Mouse (Mus musculus): Measurements from ENCODE around the gene Mboat2.

The Mboat2 gene

DNA sequence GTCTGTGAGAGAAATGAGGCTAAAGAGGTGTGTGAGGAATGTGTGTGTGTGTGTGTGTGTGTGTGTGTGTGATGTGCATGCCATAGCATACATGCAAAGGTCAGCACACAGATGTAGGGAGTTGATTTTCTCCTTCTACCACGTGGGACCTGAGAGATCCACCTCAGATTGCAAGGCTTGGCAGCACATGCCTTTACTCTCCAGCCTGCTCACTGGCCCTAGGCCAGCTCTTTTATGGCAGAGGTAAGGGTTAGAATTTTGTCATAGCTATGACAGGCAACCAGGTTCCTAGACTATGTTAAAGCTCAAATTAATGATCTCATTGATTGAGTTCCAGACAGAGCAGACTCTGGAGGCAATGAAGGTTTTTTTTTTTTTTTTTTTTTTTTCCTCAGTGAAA, 33.1 kb downstream of the Mboat2 start:
- DNase-seq (ENCODE audit: low spot score in 2 of 2): no peak

DNA sequence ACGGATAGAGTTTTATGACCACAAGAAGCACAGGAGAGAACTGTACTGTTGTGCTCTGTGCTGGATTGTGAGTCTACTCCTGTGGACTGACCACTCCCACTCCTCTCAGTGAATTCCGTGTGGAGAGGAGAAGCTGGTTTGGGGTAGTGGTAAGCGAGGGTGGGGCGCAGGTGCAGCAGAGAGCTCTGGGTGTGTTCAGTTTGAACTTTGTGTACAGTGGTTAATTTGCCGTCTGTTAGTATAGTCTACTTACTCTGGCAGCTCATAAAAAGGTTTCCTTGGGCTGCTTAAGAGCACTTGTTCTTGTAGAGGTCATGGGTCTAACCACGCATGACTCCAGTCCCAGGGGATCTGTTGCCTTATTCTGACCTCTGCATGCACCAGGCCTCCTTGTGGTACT, 36.0 kb downstream of the Mboat2 start:
- no peak for DNase-seq (ENCODE audit: low spot score in 2 of 2)

GRCm38 (mm10) chr12:24868694-24869093, 38.0 kb downstream of the Mboat2 start:
- DNase-seq (ENCODE audit: low spot score in 2 of 2): no peak

DNA sequence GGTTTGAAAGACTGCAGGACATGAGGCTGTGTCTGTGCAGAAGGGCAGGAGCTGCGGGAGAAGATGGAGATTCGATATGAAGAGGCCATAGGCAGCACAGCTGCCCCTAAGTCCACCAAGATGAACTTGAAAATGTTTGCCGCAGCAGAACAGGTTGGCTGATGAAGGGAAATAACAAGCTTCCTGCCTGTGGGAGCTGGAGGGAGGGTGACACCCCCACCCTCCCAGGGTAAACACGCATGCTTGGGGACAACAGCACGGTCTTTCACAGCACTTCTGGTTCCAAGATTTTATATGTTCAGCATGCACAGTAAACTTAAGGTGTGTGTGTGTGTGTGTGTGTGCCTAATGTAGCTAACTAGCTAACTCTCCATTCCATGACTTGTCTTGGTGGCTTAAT, 38.6 kb downstream of the Mboat2 start:
- no peak for DNase-seq (ENCODE audit: low spot score in 2 of 2)

GRCm38 (mm10) chr12:24870901-24871300, 40.2 kb downstream of the Mboat2 start:
- DNase-seq (ENCODE audit: low spot score in 2 of 2): no peak

DNA sequence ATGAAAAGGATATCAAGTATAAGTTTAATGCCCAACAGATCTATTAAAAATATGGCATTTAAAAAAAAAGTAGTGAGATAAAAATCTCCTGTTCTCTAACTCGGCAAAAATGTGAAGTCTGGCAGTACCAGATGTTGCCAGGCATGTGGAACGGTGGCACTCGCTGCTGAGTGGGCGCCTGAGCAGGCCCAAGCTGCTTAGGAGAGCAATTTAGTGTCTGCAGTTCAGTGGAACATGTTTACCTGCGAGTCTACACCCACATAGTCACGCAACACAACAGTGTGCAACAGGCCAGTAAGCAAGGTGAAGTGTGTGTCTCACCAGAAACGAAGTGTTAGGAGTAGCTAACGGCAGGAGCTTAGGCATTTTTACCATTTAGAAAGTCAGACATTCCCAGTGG, 41.6 kb downstream of the Mboat2 start:
- peak in 1 of 2 experiments; percentile 53 for DNase-seq (ENCODE audit: low spot score in 2 of 2)

GRCm38 (mm10) chr12:24872689-24873088, 42.0 kb downstream of the Mboat2 start:
- DNase-seq (ENCODE audit: low spot score in 2 of 2): no peak

GRCm38 (mm10) chr12:24875908-24876307, 45.2 kb downstream of the Mboat2 start:
- DNase-seq (ENCODE audit: low spot score in 2 of 2): no peak

DNA sequence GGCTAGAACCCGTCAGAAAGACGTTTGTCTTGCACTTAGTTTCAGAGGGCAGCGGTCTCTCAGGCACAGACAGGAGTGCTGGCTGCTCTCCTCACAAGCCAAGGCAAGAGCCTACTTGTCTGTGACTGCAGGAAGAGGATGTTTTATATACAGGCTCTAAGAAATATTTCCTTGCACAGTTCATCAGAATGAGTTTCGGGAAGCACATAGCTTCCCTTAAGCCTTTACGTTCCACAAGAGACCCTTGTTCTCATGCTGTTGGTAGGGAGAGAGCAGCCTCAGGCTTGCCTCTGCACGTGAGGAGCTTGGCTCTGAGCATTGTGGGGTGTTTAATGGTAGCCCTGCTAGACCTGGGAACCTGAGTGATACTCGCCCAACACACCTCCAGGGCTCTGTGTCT, 46.6 kb downstream of the Mboat2 start:
- no peak for DNase-seq (ENCODE audit: low spot score in 2 of 2)

- DNase-seq (ENCODE audit: low spot score in 2 of 2): no peak
These were observed 47.4 kb downstream of the Mboat2 start for GRCm38 (mm10) chr12:24878090-24878489.

GRCm38 (mm10) chr12:24878735-24879362, 48.2 kb downstream of the Mboat2 start:
- DNase-seq (ENCODE audit: low spot score in 2 of 2): no peak

DNA sequence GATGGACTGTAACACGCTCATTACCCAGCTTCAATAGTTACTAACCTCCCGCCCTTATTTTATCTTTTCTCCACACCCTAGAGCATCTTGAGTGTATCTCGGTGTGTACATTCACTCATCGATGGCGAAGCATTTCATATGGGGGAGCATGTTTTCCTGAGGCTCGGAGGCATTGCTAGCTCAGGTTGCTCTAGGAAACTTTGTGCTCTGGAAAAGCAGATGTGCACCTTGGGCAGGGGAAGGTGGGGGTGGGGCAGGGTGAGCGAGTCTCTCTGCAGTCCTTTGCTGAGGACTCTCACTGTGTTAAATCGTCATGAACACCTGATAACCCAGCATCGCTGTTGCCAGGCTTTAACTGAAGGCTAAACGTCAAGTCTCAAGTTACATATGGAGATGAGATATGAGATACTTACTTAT, 48.9 kb downstream of the Mboat2 start:
- no peak for DNase-seq (ENCODE audit: low spot score in 2 of 2)

- no peak for DNase-seq (ENCODE audit: low spot score in 2 of 2)
These were observed 52.6 kb downstream of the Mboat2 start for GRCm38 (mm10) chr12:24883279-24883678.

DNA sequence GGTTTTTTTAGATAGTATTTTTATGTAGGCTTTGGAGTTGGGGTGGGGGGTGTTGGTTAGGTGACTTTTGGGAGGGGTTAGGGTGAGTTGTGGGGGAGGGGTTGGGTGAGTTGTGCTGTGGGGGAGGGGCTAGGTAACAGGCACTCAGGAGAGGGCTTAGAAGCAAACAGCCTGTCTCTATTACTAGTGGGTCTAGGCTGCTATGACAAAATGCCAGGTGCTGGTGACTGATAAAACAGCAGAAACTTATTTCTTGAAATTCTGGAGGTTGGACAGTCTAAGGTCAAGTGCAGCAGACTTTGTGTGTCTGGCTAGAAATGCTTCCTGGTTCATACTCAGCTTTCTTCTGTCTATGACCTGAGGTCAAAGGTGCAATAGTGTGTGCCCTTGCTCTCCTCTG, 56.1 kb downstream of the Mboat2 start:
- no peak for DNase-seq (ENCODE audit: low spot score in 2 of 2)

- no peak for DNase-seq (ENCODE audit: low spot score in 2 of 2)
These were observed 58.8 kb downstream of the Mboat2 start for GRCm38 (mm10) chr12:24889371-24890051.

GRCm38 (mm10) chr12:24890158-24890557, 59.5 kb downstream of the Mboat2 start:
- DNase-seq (ENCODE audit: low spot score in 2 of 2): no peak

DNA sequence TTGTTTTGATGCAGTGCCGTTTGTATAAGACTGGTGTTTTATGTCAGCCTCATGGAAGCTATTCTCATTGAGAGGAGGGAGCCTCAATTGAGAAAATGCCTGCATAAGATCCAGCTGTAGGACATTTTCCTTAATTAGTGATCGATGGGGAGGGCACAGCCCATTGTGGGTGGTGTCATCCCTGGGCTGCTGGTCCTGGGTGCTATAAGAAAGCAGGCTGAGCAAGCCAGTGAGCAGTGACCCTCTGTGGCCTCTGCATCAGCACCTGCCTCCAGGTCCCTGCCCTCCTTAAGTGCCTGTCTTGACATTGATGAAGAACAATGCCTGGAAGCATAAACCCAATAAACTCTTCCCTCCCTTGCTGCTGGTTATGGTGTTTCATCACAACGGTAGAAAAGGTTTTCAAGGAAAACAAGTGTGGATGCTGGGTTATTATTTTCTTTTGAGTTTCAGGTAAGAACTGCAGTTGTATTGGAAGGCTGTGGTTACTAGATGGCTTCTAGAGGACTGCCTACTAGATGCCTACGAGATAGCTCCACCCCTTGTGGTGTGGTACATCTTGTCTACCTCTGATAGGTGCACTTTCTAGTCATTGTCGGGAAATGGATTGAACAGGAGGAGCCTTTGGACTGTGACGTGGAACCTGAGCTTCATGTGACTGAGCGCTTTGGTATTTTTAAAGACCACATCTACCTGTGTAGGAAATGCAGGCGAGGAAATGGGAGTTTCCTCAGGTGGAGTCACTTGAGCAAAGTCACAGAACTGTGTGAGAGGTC, 60.2 kb downstream of the Mboat2 start:
- DNase-seq (ENCODE audit: low spot score in 2 of 2): no peak

- DNase-seq (ENCODE audit: low spot score in 2 of 2): no peak
These were observed 61.9 kb downstream of the Mboat2 start for GRCm38 (mm10) chr12:24892536-24892935.

GRCm38 (mm10) chr12:24893777-24894468, 63.2 kb downstream of the Mboat2 start:
- DNase-seq (ENCODE audit: low spot score in 2 of 2): peak; percentile 71 to 78

GRCm38 (mm10) chr12:24895352-24895751, 64.7 kb downstream of the Mboat2 start:
- no peak for DNase-seq (ENCODE audit: low spot score in 2 of 2)

DNA sequence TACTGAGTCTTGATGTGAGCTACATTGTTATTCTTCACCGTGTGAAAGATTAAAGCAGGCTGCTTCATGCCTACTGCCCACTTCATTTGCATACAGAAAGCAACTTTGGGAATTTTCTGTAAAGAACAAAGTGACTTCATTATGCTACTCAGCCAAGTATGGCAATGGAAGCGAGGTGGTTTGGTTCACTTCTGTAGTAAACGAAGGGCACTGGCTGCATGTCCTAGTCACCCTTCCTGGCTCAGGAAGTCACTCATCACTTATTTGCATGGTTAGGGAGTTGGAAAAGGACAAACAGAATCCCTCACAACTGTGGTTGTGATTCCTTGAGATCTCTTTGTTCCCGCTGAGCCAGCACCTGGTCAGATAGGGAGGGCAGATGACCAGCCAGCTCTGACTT, 66.7 kb downstream of the Mboat2 start:
- no peak for DNase-seq (ENCODE audit: low spot score in 2 of 2)

- no peak for DNase-seq (ENCODE audit: low spot score in 2 of 2)
These were observed 67.5 kb downstream of the Mboat2 start for GRCm38 (mm10) chr12:24898226-24898625.
